Mouse (Mus musculus): ENCODE measurements around the gene Adam33. TPM values are rescaled to one million over a fixed set of nuclear protein-coding genes. Genes with fewer than 3 reads are reported as not detected.

Gene Adam33
- 1.2 and 1.7 TPM in 2 replicates for polyA plus RNA-seq (2012; rRNA removed)

DNA sequence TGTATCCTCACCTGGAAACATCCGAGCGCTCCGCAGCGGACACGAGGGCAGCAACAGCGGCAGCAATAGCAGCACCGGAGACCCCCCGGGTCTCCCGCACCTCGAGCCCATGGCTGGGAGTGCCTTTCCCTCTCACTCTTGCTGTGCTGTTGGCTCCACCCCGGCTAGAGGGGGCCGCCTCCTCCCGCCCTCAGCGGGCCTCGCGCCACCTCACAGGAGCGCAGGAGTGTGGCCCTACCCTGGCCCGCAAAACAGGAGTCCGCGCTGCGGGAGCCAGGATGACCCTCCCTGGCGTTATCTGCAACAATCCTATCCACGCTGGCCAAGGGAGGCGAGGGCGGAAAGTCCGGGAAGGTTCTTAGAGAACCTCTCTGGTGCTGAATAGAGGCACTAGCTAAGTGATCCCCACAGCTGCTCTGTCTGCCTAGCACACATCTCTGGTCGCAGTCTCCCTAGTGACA lies at the start of gene Adam33:
TSS of gene Adam33 (minus strand) at position 411 of the 461 bp plus-strand sequence.

DNA sequence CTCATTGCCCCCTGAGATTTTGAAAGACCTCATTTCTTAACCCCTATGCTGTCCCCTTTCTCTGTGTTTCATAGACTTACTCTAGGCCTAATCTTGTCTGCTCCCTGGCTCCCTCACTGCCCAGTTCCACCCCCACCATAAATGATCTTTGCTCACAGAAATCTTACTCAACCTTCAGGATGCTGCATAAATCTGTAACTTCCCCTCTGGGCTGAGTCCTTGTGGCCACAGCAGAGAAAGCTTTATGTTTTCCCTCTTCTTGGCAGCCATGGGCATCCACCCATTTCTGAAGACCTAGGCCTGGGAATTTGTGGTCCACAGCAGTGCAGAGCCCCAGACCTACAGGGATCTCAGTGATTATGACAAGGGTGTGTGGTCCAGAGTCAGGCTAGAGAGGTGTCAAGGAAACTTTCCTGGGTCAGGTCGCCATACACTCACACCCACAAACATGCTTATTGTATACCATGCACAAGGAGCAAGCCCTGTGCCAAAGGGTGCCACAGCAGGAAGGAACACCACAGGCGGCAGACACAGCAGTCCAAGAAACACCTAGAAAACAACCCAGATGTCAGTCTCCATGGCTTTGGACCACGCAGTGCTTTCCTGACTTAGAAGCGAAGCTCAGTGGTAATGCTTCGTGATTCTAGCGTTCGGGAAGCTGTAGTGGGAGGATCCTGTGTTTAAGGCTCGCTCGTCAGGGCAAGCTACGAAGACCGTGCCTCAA lies 23.2 kb upstream of the Adam33 start, which contains the start of gene Siglec1:
TSS of gene Siglec1 (minus strand) at position 99 of the 724 bp plus-strand sequence.

GRCm38 (mm10) chr2:131042988-131043387 lies 20.6 kb downstream of the Adam33 start, which contains the start of gene Gfra4:
TSS of gene Gfra4 (minus strand) at chr2:131043088.

Other genes with a start within 250 kb of the Adam33 start
- 6.8 and 7.3 TPM in 2 replicates for gene 4930402H24Rik, start 157.4 kb downstream of the Adam33 start, polyA plus RNA-seq (2012; rRNA removed)
- 10.8 and 11.2 TPM in 2 replicates for gene Atrn, start 157.3 kb downstream of the Adam33 start, polyA plus RNA-seq (2012; rRNA removed)
- gene Gfra4, start 20.7 kb downstream of the Adam33 start, polyA plus RNA-seq (2012; rRNA removed), result 0.30 and 0.47 TPM in 2 replicates
- gene Siglec1, start 23.0 kb upstream of the Adam33 start, polyA plus RNA-seq (2012; rRNA removed), result 5.1 and 6.2 TPM in 2 replicates
- 1.9 and 2.2 TPM in 2 replicates for gene Hspa12b, start 63.5 kb upstream of the Adam33 start, polyA plus RNA-seq (2012; rRNA removed)
- not detected in 2 replicates for gene Gm11037, start 69.7 kb upstream of the Adam33 start, polyA plus RNA-seq (2012; rRNA removed)
- 53.4 and 66.1 TPM in 2 replicates for gene 1700037H04Rik, start 96.3 kb upstream of the Adam33 start, polyA plus RNA-seq (2012; rRNA removed)
- 11.9 and 12.3 TPM in 2 replicates for gene Cenpb, start 116.3 kb upstream of the Adam33 start, polyA plus RNA-seq (2012; rRNA removed)
- 82.9 and 102 TPM in 2 replicates for gene Cdc25b, start 123.1 kb upstream of the Adam33 start, polyA plus RNA-seq (2012; rRNA removed)
- gene Spef1, start 123.5 kb upstream of the Adam33 start, polyA plus RNA-seq (2012; rRNA removed), result 1.6 and 1.9 TPM in 2 replicates
- gene Ap5s1, start 143.3 kb upstream of the Adam33 start, polyA plus RNA-seq (2012; rRNA removed), result 21.8 and 22.1 TPM in 2 replicates
- gene Mavs, start 170.2 kb upstream of the Adam33 start, polyA plus RNA-seq (2012; rRNA removed), result 33.2 and 33.6 TPM in 2 replicates
- gene Pank2, start 198.7 kb upstream of the Adam33 start, polyA plus RNA-seq (2012; rRNA removed), result 11.8 and 12.8 TPM in 2 replicates